Mouse (Mus musculus) myocyte (in vitro differentiated cells): ENCODE results near the gene Ehbp1l1.

ENCODE experiments used
- CEBPB ChIP-seq: IDR thresholded peaks from 2 replicates; pipeline ENCODE4 v1.6.1; 2011; ENCODE audit warnings: mild to moderate bottlenecking, moderate library complexity; ENCODE audit not compliant: poor library complexity, insufficient read depth, severe bottlenecking
- MAX ChIP-seq: IDR thresholded peaks from one replicate; pipeline ENCODE4 v1.6.1; 2011; ENCODE audit warnings: low read depth, mild to moderate bottlenecking, control low read depth
- POLR2A ChIP-seq: IDR thresholded peaks from one replicate; pipeline ENCODE4 v1.6.1; 2011; ENCODE audit warnings: low read depth, mild to moderate bottlenecking, control low read depth, moderate library complexity; ENCODE audit not compliant: insufficient read length
- POLR2AphosphoS2 ChIP-seq: IDR thresholded peaks from one replicate; pipeline ENCODE4 v1.6.1; 2011; ENCODE audit warnings: low read depth, control low read depth; ENCODE audit not compliant: insufficient read length

DNA sequence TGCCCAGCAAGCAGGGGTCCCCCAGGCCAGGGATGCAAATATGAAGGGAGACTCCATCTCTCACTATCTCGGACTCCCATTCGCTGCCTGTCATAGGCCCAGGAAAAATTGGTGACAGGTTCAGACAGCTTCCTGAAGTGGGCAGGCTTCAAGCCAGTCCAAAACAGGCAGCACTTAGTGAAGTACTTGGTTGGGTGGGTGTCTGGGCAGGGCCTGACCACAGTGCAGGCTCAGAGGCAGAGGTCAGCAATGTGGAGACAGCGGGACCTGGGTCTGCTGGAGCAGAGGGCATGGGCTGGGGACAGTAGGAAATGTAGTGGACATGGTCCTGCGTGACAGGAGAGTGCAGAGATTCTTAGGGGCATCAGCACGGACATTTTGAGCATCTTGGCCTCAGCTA lies 34.5 kb downstream of the Ehbp1l1 start:
- TF ChIP-seq POLR2A (no peak), POLR2AphosphoS2 (no peak), MAX (no peak), CEBPB (no peak)
